Mouse (Mus musculus) frontal cortex, postnatal 36 days (tissue): ENCODE data around the gene Atp5d.
A peak's percentile ranks its signal among the peaks of the same experiment; 100 is the strongest.

Source experiments
- DNase-seq, 2 experiments: peaks; one replicate each; pipeline ENCODE4 v3.0.0; 2022; ENCODE audit warnings: low spot score in 2 of 2

Gene Atp5d

GRCm38 (mm10) chr10:80153713-80154112 is 15.3 kb downstream of the Atp5d start:
- DNase-seq = no peak

- DNase-seq = no peak
Measured at GRCm38 (mm10) chr10:80154384-80154783, 16.0 kb downstream of the Atp5d start.

- no peak for DNase-seq
Measured at GRCm38 (mm10) chr10:80155277-80155676, 16.8 kb downstream of the Atp5d start.

GRCm38 (mm10) chr10:80156002-80156751 is 17.7 kb downstream of the Atp5d start:
- no peak for DNase-seq

- DNase-seq = no peak
Measured at GRCm38 (mm10) chr10:80156752-80157053, 18.3 kb downstream of the Atp5d start.

- DNase-seq = peak in 1 of 2 experiments; percentile 40
Measured at GRCm38 (mm10) chr10:80157141-80157929, 18.9 kb downstream of the Atp5d start.

GRCm38 (mm10) chr10:80158307-80158986 is 20.0 kb downstream of the Atp5d start:
- peak; percentile 52 to 55 for DNase-seq

GRCm38 (mm10) chr10:80159021-80159560 is 20.7 kb downstream of the Atp5d start:
- DNase-seq = peak; percentile 47 to 61

GRCm38 (mm10) chr10:80159561-80160454 is 21.4 kb downstream of the Atp5d start:
- peak; percentile 98 to 99 for DNase-seq

GRCm38 (mm10) chr10:80160455-80161371 is 22.3 kb downstream of the Atp5d start:
- peak in 1 of 2 experiments; percentile 28 for DNase-seq

GRCm38 (mm10) chr10:80161522-80162242 is 23.2 kb downstream of the Atp5d start:
- DNase-seq = no peak

GRCm38 (mm10) chr10:80162243-80162608 is 23.8 kb downstream of the Atp5d start:
- DNase-seq = no peak

- DNase-seq = no peak
Measured at GRCm38 (mm10) chr10:80162716-80163299, 24.4 kb downstream of the Atp5d start.

GRCm38 (mm10) chr10:80163721-80164120 is 25.3 kb downstream of the Atp5d start:
- peak in 1 of 2 experiments; percentile 54 for DNase-seq

GRCm38 (mm10) chr10:80164161-80164997 is 25.9 kb downstream of the Atp5d start:
- DNase-seq = peak in 1 of 2 experiments; percentile 30

GRCm38 (mm10) chr10:80164998-80165344 is 26.5 kb downstream of the Atp5d start:
- peak; percentile 93 to 98 for DNase-seq

GRCm38 (mm10) chr10:80165392-80166128 is 27.1 kb downstream of the Atp5d start, which contains the start of gene Cirbp:
Gene Cirbp (plus strand): TSS chr10:80165985.
- peak; percentile 62 to 75 for DNase-seq
